ENCODE assay signal across 14 mouse cellular contexts in genomic region chr13:16018807-16019510, GRCm38 (mm10). TPM values are rescaled to one million over a fixed set of nuclear protein-coding genes. Genes with fewer than 3 reads are reported as not detected.
DNase-seq lines count a peak whose midpoint lies in the region; ATAC-seq and TF ChIP-seq lines count a peak whose summit lies in the region.
"Had no signal": no experiment of that assay in that cellular context is flagged by ENCODE, and none has a peak within 500 bp of the region (broad histone marks: within the 10 kb centered on the region; RNA-seq: fewer than 3 reads in every experiment).

No protein-coding gene starts in this region.

- DNase-seq in heart, postnatal 0 days (ENCODE audit: low spot score) = no peak
- no peak for DNase-seq in heart, adult 18-20 months
- DNase-seq in embryonic facial prominence, embryonic 14.5 days (ENCODE audit: low spot score) = no peak
- DNase-seq in layer of hippocampus, adult 11-12 months (ENCODE audit: low spot score) = no peak
- DNase-seq in layer of hippocampus, postnatal 10 days (ENCODE audit: low spot score in 2 of 2) = no peak
- DNase-seq: cerebellum, adult 2 months; kidney, adult 11 months; liver; thymus, adult 2 months had no signal

- TF ChIP-seq EP300 in heart, postnatal 0 days (IDR thresholded peaks at IDR 0.05; ENCODE audit: low read depth) = no peak

- no peak overlapping the region for H3K9ac ChIP-seq in heart, postnatal 0 days (replicated peaks; ENCODE audit: low read depth, low read length)
- H3K9ac ChIP-seq in embryonic facial prominence, embryonic 14.5 days (ENCODE audit: low read depth, low read length) = peak overlapping the region; percentile 74
- H3K9ac ChIP-seq in kidney, embryonic 14.5 days (ENCODE audit: low read depth, low read length) = no peak overlapping the region

- WGBS in heart, postnatal 0 days = 70% methylated on average over 3 of the region's 3 CpGs
- WGBS in bone marrow, adult 2 months = 26% methylated on average over 3 of the region's 3 CpGs
- 63% methylated on average over 3 of the region's 3 CpGs for WGBS in embryonic facial prominence, embryonic 14.5 days
- 69% methylated on average over 3 of the region's 3 CpGs for WGBS in kidney, embryonic 14.5 days

- no peak for ATAC-seq in heart, postnatal 0 days (ENCODE audit: insufficient read depth, low read depth)
- ATAC-seq in embryonic facial prominence, embryonic 14.5 days (ENCODE audit: low read depth) = no peak
- ATAC-seq in megakaryocyte, adult 5-6 weeks (ENCODE audit: poor library complexity, severe bottlenecking) = peak; percentile 52
- ATAC-seq in kidney, embryonic 14.5 days (ENCODE audit: low FRiP score, low TSS enrichment) = no peak

- peaks cover 3% of the 10 kb centered on the region; the same call in 1 of the 2 replicates for H3K4me1 ChIP-seq in heart, postnatal 0 days (ENCODE audit: control insufficient read depth, insufficient read depth)
- H3K4me1 ChIP-seq in bone marrow, adult 2 months (ENCODE audit: control insufficient read depth, insufficient read depth, low read length) = no peaks in the 10 kb centered on the region; the same call in none of the 2 replicates
- 0 out of 2 replicates have a peak, but pooled peaks cover 3% of the 10 kb centered on the region for H3K4me1 ChIP-seq in embryonic facial prominence, embryonic 14.5 days (ENCODE audit: control insufficient read depth, insufficient read depth, low read length)
- 0 out of 2 replicates have a peak, but pooled peaks cover 4% of the 10 kb centered on the region for H3K4me1 ChIP-seq in kidney, embryonic 14.5 days (ENCODE audit: control insufficient read depth, insufficient read depth, low read length)

- no peaks in the 10 kb centered on the region for H3K9me3 ChIP-seq in heart, postnatal 0 days (replicated peaks; ENCODE audit: control insufficient read depth, low read length)
- H3K9me3 ChIP-seq in embryonic facial prominence, embryonic 14.5 days (ENCODE audit: control insufficient read depth, low read length) = no peaks in the 10 kb centered on the region
- no peaks in the 10 kb centered on the region for H3K9me3 ChIP-seq in kidney, embryonic 14.5 days (ENCODE audit: control insufficient read depth, low read length)
- H3K9me3 ChIP-seq: heart, embryonic 10.5 days had no signal

- no peak for TF ChIP-seq POLR2A in bone marrow, adult 2 months (IDR thresholded peaks at IDR 0.05; ENCODE audit: borderline replicate concordance, control insufficient read depth, low read depth, low read length)

- TF ChIP-seq CTCF in heart, postnatal 0 days (IDR thresholded peaks at IDR 0.05; ENCODE audit: low read depth) = no peak
- no peak for TF ChIP-seq CTCF in bone marrow, adult 2 months (IDR thresholded peaks at IDR 0.05; ENCODE audit: control insufficient read depth, insufficient read depth, low read length)

- H3K4me3 ChIP-seq in heart, postnatal 0 days (ENCODE audit: low read depth, low read length) = peak overlapping the region; percentile 63
- peak overlapping the region; percentile 49 for H3K4me3 ChIP-seq in bone marrow, adult 2 months (replicated peaks; ENCODE audit: control insufficient read depth, low read depth, low read length)
- H3K4me3 ChIP-seq in embryonic facial prominence, embryonic 14.5 days (ENCODE audit: low read depth, low read length) = peak overlapping the region; percentile 53
- no peak overlapping the region; the same call in 1 of the 2 replicates for H3K4me3 ChIP-seq in kidney, embryonic 14.5 days (ENCODE audit: low read length)
- H3K4me3 ChIP-seq: heart, embryonic 10.5 days had no signal

- H3K27me3 ChIP-seq in heart, postnatal 0 days (ENCODE audit: control insufficient read depth, insufficient read depth, low read length) = no peaks in the 10 kb centered on the region
- H3K27me3 ChIP-seq in embryonic facial prominence, embryonic 14.5 days (replicated peaks; ENCODE audit: control insufficient read depth, insufficient read depth, low read length) = no peaks in the 10 kb centered on the region
- peaks cover 19% of the 10 kb centered on the region for H3K27me3 ChIP-seq in kidney, embryonic 14.5 days (ENCODE audit: control insufficient read depth, insufficient read depth, low read length)

- H3K27ac ChIP-seq in heart, postnatal 0 days (ENCODE audit: low read depth) = no peak overlapping the region
- no peak overlapping the region for H3K27ac ChIP-seq in bone marrow, adult 2 months (ENCODE audit: control insufficient read depth, insufficient read depth, low read depth, low read length, poor library complexity)
- no peak overlapping the region; the same call in 1 of the 2 replicates for H3K27ac ChIP-seq in embryonic facial prominence, embryonic 14.5 days (replicated peaks; ENCODE audit: low read depth, low read length)
- no peak overlapping the region for H3K27ac ChIP-seq in kidney, embryonic 14.5 days (ENCODE audit: low read depth, low read length)
- H3K27ac ChIP-seq: heart, embryonic 10.5 days; macrophage had no signal

- H3K4me2 ChIP-seq in heart, postnatal 0 days (ENCODE audit: low read depth, low read length) = peak overlapping the region; percentile 73
- H3K4me2 ChIP-seq in embryonic facial prominence, embryonic 14.5 days (ENCODE audit: low read depth, low read length) = peak overlapping the region; percentile 82
- no peak overlapping the region; the same call in 1 of the 2 replicates for H3K4me2 ChIP-seq in kidney, embryonic 14.5 days (replicated peaks; ENCODE audit: low read depth, low read length)

- no peaks in the 10 kb centered on the region for H3K36me3 ChIP-seq in heart, postnatal 0 days (replicated peaks; ENCODE audit: control insufficient read depth, insufficient read depth, low read length)
- H3K36me3 ChIP-seq in embryonic facial prominence, embryonic 14.5 days (ENCODE audit: control insufficient read depth, insufficient read depth, low read length) = no peaks in the 10 kb centered on the region
- H3K36me3 ChIP-seq in kidney, embryonic 14.5 days (ENCODE audit: control insufficient read depth, insufficient read depth, low read length) = no peaks in the 10 kb centered on the region
- H3K36me3 ChIP-seq: heart, embryonic 10.5 days had no signal

RNA-seq across cellular contexts. Expression of gene Inhba, which starts 7.3 kb away (rescaled TPM):
- total RNA-seq in heart, postnatal 0 days (2014; rRNA removed; ENCODE audit: low replicate concordance) = 2.6 and 3.0 TPM in 2 replicates
- 7.9 and 8.0 TPM in 2 replicates for polyA plus RNA-seq in heart, postnatal 0 days (2015; fragmentation: Nextera tagmentation; extraction: Ambion mirVana)
- total RNA-seq in heart, adult 18-20 months (2021) = 1 to 10 TPM; 1.6 to 1.8 TPM
- 4.4 and 15.2 TPM in 2 replicates for polyA plus RNA-seq in bone marrow, adult 2 months (2011; ENCODE audit: insufficient read depth, insufficient read length, low replicate concordance, missing spikeins)
- 9.5 and 13.4 TPM in 2 replicates for polyA plus RNA-seq in embryonic facial prominence, embryonic 14.5 days (2014; fragmentation: Nextera tagmentation; extraction: Ambion mirVana)
- total RNA-seq in megakaryocyte, adult 5-6 weeks (2015) = 6.1 and 9.2 TPM in 2 replicates
- total RNA-seq in megakaryocyte, adult 5-6 weeks (2017) = 2.6 and 5.4 TPM in 2 replicates
- polyA plus RNA-seq in kidney, embryonic 14.5 days (2014; fragmentation: Nextera tagmentation; extraction: Ambion mirVana) = 0.79 and 0.80 TPM in 2 replicates
- 1 to 10 TPM; 5.9 to 6.9 TPM for total RNA-seq in layer of hippocampus, postnatal 10 days (2021)
